Mouse (Mus musculus): ENCODE results near the gene Axl. TPM values are rescaled to one million over a fixed set of nuclear protein-coding genes. Genes with fewer than 3 reads are reported as not detected.

Axl gene
- polyA plus RNA-seq (2012; rRNA removed): 22.3 and 32.5 TPM in 2 replicates

DNA sequence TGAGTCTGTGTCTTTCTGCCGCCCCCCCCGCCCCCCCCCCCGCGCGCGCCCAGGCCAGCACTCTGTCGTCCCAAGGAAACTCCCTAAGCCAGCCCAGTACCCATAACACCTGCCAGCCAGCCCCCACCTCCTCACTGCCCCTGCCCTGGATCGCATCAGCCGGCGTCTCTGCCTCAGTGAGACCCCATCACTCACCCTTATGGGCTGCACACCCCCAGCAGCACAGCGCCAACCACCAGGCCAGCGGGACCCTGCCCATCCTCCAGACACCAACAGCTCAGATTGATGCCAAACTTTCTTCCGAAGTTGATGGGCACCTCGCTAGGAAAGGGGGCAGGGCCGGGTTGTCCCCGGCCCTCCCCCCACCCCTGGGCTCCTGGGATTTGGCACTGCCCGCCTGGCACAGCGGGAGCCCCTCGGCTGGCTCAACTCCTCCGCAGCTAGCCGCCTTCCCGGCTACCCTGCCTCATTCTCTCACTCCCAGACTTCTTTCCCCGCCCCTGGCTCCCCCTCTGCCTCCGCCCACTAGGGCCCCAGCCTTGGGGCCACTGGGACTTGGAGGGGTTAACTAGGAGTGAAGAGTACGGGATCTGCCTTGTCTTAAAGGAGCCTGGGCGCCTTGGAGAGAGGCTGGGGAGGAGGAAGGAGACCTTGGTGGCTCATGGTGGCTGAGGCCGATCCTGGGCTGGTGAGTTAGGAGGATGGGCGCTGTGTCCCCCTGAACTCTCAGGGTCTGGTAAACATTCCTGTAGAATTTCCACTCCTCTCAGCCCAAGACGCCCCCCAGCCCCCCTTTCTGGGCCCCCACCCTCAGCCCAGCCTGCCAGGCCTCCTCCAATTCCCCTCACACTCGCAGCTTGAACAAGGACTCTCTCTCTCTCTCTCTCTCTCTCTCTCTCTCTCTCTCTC is at the start of gene Axl:
Axl (minus strand) TSS at position 486 of the 909 bp plus-strand sequence.

GRCm38 (mm10) chr7:25816241-25816919 is 27.9 kb upstream of the Axl start, which contains the start of gene Cyp2s1:
Gene Cyp2s1, minus strand, starts transcription at chr7:25816913.

GRCm38 (mm10) chr7:25754738-25755467 is 33.6 kb downstream of the Axl start, which contains the start of gene Hnrnpul1:
Gene Hnrnpul1, minus strand, starts transcription at chr7:25754757.

DNA sequence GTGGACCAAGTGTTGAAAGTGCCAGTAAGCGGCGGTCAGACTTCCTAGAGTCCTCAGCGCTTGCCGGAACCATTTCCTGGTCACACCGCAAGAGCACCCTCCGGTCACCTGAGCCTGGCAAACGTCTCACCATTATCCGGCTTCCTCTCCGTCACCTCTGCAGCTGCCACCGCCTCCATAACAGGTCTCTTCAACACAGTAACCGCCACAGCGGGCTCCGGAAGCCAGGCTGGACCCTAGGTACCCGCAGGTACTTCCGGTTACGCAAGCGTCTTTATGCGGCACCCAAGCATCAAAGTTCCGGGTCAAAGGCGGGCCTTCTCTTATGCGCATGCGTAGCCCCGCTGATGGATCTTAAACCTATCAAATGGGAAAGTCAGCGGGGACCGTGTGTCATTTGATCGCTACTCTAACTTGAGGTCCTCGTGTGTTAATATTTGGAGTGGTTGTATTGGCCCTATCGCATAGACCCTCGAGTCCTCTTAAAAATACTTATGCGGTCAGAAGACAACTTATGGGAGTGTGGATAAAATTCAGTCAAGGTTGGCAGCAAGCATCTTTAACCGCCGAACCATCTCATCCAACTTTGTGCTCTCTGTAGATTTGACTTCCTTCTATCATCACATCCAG is 69.6 kb downstream of the Axl start, which contains the start of gene Ccdc97:
Ccdc97 (minus strand) TSS at position 301 of the 630 bp plus-strand sequence.

Other genes with a start within 250 kb of the Axl start
- not detected in 2 replicates for gene Ceacam2, start 248.8 kb downstream of the Axl start, polyA plus RNA-seq (2012; rRNA removed)
- gene Erich4, start 172.8 kb downstream of the Axl start, polyA plus RNA-seq (2012; rRNA removed): not detected in 2 replicates
- 22.3 and 31.2 TPM in 2 replicates for gene Dmac2, start 169.3 kb downstream of the Axl start, polyA plus RNA-seq (2012; rRNA removed)
- gene B3gnt8, start 162.1 kb downstream of the Axl start, polyA plus RNA-seq (2012; rRNA removed): 1.4 and 1.6 TPM in 2 replicates
- gene Bckdha, start 129.7 kb downstream of the Axl start, polyA plus RNA-seq (2012; rRNA removed): 31.3 and 48.1 TPM in 2 replicates
- gene Exosc5, start 129.5 kb downstream of the Axl start, polyA plus RNA-seq (2012; rRNA removed): 45.5 and 45.7 TPM in 2 replicates
- gene Tmem91, start 113.5 kb downstream of the Axl start, polyA plus RNA-seq (2012; rRNA removed): 0.52 and 0.74 TPM in 2 replicates
- gene B9d2, start 107.9 kb downstream of the Axl start, polyA plus RNA-seq (2012; rRNA removed): 21.3 and 30.0 TPM in 2 replicates
- 5.5 and 8.6 TPM in 2 replicates for gene Tgfb1, start 101.7 kb downstream of the Axl start, polyA plus RNA-seq (2012; rRNA removed)
- 66.6 and 84.8 TPM in 2 replicates for gene Ccdc97, start 69.6 kb downstream of the Axl start, polyA plus RNA-seq (2012; rRNA removed)
- 80.8 and 115 TPM in 2 replicates for gene Hnrnpul1, start 33.9 kb downstream of the Axl start, polyA plus RNA-seq (2012; rRNA removed)
- 0.71 and 3.9 TPM in 2 replicates for gene Cyp2s1, start 28.2 kb upstream of the Axl start, polyA plus RNA-seq (2012; rRNA removed)
- gene Cyp2b10, start 108.9 kb upstream of the Axl start, polyA plus RNA-seq (2012; rRNA removed): 0.02 TPM in 1 of 2 replicates, not detected in the other

All from central nervous system, embryonic 11.5 days (tissue).